Mouse (Mus musculus): ENCODE measurements at regions not wholly inside any gene's neighbourhood (a gene's known extent, or its start where the extent isn't known, plus 50 kb on each side); places are given as distances from the start of the nearest gene placed in this dataset.

DNA sequence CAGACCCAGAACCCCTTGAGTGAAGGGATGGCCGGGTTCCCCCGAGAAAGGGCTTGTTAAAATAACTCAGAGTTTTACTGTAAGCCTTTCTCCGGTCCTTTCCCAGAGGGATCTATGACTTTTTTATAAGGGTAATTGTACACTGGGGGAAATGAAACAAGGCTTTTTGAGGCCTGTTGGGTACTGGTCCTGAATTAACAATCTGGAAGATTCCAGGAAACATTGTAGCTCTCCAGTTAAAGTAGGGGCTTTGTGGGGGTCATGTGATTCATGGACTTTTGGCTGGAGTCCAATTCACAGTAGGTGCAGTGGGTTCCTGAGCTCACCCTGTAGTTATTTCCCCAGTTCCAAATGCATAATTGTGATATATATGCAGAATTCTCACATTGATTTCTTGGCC, 77.1 kb upstream of the Fndc3a start:
- Histone ChIP-seq H3K9me3 (ENCODE audit: control insufficient read depth, low read length) (no peaks in the 10 kb centered on the region), H3K27me3 (ENCODE audit: control insufficient read depth, insufficient read depth, low read length) (no peaks in the 10 kb centered on the region), H3K36me3 (ENCODE audit: control insufficient read depth, insufficient read depth, low read length) (no peaks in the 10 kb centered on the region), H3K4me3 (ENCODE audit: low read depth, low read length) (no peak overlapping the region), H3K9ac (ENCODE audit: low read length) (no peak overlapping the region), H3K4me2 (ENCODE audit: low read depth, severe bottlenecking) (no peak overlapping the region), H3K4me1 (ENCODE audit: control insufficient read depth, insufficient read depth, low read length) (no peaks in the 10 kb centered on the region), H3K27ac (replicated peaks; ENCODE audit: low read depth, low read length) (no peak overlapping the region)
- ATAC-seq (ENCODE audit: insufficient number of reproducible peaks, low FRiP score, low TSS enrichment, low read depth), result no peak
- DNase-seq (ENCODE audit: low spot score), result no peak
- WGBS, result 66% methylated on average over 3 of the region's 3 CpGs

DNA sequence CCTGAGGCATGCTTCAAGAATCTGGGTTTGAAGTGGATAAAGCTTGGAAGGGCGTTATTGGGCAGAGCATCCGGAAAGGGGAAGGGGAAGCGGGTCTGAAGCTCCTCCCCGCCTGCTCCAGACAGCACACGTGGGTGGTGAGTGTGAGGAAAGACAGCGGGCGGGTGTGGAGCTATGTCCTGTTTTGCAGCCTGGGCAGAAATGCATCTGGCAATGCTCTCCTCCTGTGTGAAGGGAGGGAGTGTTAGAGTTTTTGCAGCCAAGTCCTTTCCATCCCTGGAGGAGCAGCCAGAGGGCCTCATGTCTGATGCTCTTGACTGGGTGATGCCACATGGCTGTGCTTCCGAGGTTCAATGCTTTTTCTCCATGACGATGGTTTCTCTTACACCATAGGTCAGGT, 73.4 kb upstream of the Fndc3a start:
- H3K27me3 ChIP-seq (ENCODE audit: control insufficient read depth, insufficient read depth, low read length), result no peaks in the 10 kb centered on the region
- DNase-seq (ENCODE audit: low spot score) (peak; percentile 22), ATAC-seq (ENCODE audit: insufficient number of reproducible peaks, low FRiP score, low TSS enrichment, low read depth) (no peak)
- H3K9ac ChIP-seq (ENCODE audit: low read length), result no peak overlapping the region
- H3K9me3 ChIP-seq (ENCODE audit: control insufficient read depth, low read length), result no peaks in the 10 kb centered on the region
- WGBS, result 64% methylated on average over 9 of the region's 9 CpGs
- no peak overlapping the region for H3K27ac ChIP-seq (replicated peaks; ENCODE audit: low read depth, low read length)
- H3K4me3 ChIP-seq (ENCODE audit: low read depth, low read length), result no peak overlapping the region
- H3K36me3 ChIP-seq (ENCODE audit: control insufficient read depth, insufficient read depth, low read length), result no peaks in the 10 kb centered on the region
- no peak overlapping the region for H3K4me2 ChIP-seq (ENCODE audit: low read depth, severe bottlenecking)
- no peaks in the 10 kb centered on the region for H3K4me1 ChIP-seq (ENCODE audit: control insufficient read depth, insufficient read depth, low read length)

DNA sequence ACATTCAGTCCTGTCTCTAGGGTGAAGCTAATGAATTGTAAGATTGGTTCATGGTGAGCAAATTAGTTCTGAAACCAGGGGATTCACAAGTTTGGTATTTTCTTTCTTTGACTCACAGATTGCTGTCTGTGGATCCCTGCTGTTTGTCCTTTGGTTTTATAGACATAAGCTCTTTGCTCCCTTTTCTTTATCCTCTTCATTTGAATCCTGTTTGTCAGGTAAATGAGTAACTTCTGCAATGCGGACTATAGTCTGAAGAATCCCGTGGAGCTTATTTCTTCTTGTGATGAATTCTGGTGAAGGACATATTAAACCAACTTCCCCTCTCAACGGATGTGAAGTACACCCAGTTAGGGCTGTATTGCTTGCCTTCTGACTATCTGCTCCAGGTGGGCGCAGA, 69.6 kb upstream of the Fndc3a start:
- Histone ChIP-seq H3K9me3 (ENCODE audit: control insufficient read depth, low read length) (no peaks in the 10 kb centered on the region), H3K27ac (replicated peaks; ENCODE audit: low read depth, low read length) (no peak overlapping the region), H3K27me3 (ENCODE audit: control insufficient read depth, insufficient read depth, low read length) (no peaks in the 10 kb centered on the region), H3K4me2 (ENCODE audit: low read depth, severe bottlenecking) (no peak overlapping the region), H3K4me1 (ENCODE audit: control insufficient read depth, insufficient read depth, low read length) (no peaks in the 10 kb centered on the region), H3K36me3 (ENCODE audit: control insufficient read depth, insufficient read depth, low read length) (no peaks in the 10 kb centered on the region), H3K4me3 (ENCODE audit: low read depth, low read length) (no peak overlapping the region), H3K9ac (ENCODE audit: low read length) (no peak overlapping the region)
- 82% methylated on average over 4 of the region's 4 CpGs for WGBS
- no peak for DNase-seq (ENCODE audit: low spot score)
- no peak for ATAC-seq (ENCODE audit: insufficient number of reproducible peaks, low FRiP score, low TSS enrichment, low read depth)

DNA sequence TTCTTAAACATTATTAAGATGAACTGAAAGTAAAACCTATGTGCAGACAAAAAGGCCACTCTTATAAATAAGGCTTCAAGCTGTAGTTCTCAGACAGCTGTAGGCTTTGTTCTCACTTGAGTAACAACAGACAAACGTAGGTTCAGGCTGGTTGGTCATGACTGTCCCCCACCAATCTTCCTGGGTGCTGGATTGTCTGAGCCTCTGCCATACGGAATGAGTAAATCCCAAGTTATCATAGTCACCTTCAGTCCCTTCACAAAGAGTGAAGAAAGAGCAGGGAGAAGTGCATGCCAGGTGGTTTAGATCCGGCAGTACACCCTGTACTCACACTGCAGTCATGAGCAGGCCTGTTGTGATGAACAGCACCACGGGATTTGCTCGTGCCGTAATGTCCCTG, 69.0 kb upstream of the Fndc3a start:
- Histone ChIP-seq H3K27me3 (ENCODE audit: control insufficient read depth, insufficient read depth, low read length) (no peaks in the 10 kb centered on the region), H3K4me2 (ENCODE audit: low read depth, severe bottlenecking) (no peak overlapping the region), H3K9me3 (ENCODE audit: control insufficient read depth, low read length) (no peaks in the 10 kb centered on the region), H3K27ac (replicated peaks; ENCODE audit: low read depth, low read length) (no peak overlapping the region), H3K4me3 (ENCODE audit: low read depth, low read length) (no peak overlapping the region), H3K36me3 (ENCODE audit: control insufficient read depth, insufficient read depth, low read length) (no peaks in the 10 kb centered on the region), H3K9ac (ENCODE audit: low read length) (no peak overlapping the region), H3K4me1 (ENCODE audit: control insufficient read depth, insufficient read depth, low read length) (no peaks in the 10 kb centered on the region)
- no peak for ATAC-seq (ENCODE audit: insufficient number of reproducible peaks, low FRiP score, low TSS enrichment, low read depth)
- WGBS, result 89% methylated on average over 6 of the region's 6 CpGs
- DNase-seq (ENCODE audit: low spot score), result no peak

DNA sequence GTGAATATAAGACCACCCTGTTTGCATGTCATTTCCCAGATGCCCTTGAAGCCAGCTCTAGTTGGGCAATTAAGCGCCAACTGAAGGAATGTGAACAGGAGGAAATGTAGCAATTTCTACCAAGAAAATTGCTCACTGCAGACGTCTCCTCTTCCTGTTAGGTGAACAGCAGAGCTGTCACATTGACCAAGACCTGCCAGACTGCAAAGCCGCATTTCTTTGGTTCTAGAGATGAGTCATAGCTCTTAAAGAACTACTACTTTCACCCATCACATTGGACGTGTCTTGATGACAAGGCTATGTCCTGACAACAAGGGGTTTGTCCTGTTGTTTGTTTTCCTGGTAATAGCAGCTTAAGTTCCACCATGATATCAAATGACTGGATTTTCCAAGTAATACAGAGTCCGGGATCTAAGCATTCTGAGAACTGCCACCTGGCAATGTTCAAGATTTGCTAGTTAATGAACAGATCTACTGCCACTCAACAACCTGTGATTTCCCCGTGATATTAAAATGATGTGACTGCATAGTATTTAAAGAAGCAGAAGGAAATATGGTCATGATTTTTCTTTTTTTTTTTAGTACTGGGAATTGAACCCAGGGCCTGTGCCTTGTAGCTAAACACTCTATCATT, 68.2 kb upstream of the Fndc3a start:
- Histone ChIP-seq H3K36me3 (ENCODE audit: control insufficient read depth, insufficient read depth, low read length) (no peaks in the 10 kb centered on the region), H3K9ac (ENCODE audit: low read length) (no peak overlapping the region)

DNA sequence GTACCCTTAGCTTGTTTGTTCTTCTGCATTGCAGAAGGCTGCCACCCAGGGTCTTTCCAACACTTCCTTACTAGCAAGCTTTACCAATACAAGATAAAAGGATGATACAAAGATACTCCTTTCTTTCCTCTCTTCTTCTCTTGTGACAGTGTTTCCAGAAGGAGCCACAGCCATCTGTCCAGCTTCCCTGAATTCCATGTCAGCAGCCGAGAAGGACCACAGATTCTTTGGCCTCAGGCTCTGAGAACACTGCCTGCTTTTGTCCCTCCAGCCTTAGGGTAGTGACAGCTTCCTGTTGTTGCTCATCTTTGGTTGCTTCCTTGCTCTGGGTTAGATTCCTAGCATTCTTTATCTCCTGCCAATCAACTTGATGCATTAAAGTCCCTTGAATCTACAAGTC, 60.4 kb upstream of the Fndc3a start:
- H3K9ac ChIP-seq (ENCODE audit: low read length), result no peak overlapping the region
- no peak overlapping the region for H3K4me3 ChIP-seq (ENCODE audit: low read depth, low read length)
- H3K36me3 ChIP-seq (ENCODE audit: control insufficient read depth, insufficient read depth, low read length), result no peaks in the 10 kb centered on the region
- ATAC-seq (ENCODE audit: insufficient number of reproducible peaks, low FRiP score, low TSS enrichment, low read depth) (no peak), DNase-seq (ENCODE audit: low spot score) (no peak)
- H3K4me1 ChIP-seq (ENCODE audit: control insufficient read depth, insufficient read depth, low read length), result no peaks in the 10 kb centered on the region
- no peak overlapping the region for H3K27ac ChIP-seq (replicated peaks; ENCODE audit: low read depth, low read length)
- 38% methylated on average over 1 of the region's 1 CpGs for WGBS
- H3K4me2 ChIP-seq (ENCODE audit: low read depth, severe bottlenecking), result no peak overlapping the region
- no peaks in the 10 kb centered on the region for H3K27me3 ChIP-seq (ENCODE audit: control insufficient read depth, insufficient read depth, low read length)
- no peaks in the 10 kb centered on the region for H3K9me3 ChIP-seq (ENCODE audit: control insufficient read depth, low read length)

More for the DNA sequence above, 68.2 kb upstream of the Fndc3a start:
- Histone ChIP-seq H3K27me3 (ENCODE audit: control insufficient read depth, insufficient read depth, low read length) (no peaks in the 10 kb centered on the region), H3K4me3 (ENCODE audit: low read depth, low read length) (no peak overlapping the region), H3K9me3 (ENCODE audit: control insufficient read depth, low read length) (no peaks in the 10 kb centered on the region), H3K4me2 (ENCODE audit: low read depth, severe bottlenecking) (no peak overlapping the region), H3K4me1 (ENCODE audit: control insufficient read depth, insufficient read depth, low read length) (no peaks in the 10 kb centered on the region), H3K27ac (replicated peaks; ENCODE audit: low read depth, low read length) (no peak overlapping the region)
- 81% methylated on average over 6 of the region's 6 CpGs for WGBS
- DNase-seq (ENCODE audit: low spot score) (no peak), ATAC-seq (ENCODE audit: insufficient number of reproducible peaks, low FRiP score, low TSS enrichment, low read depth) (no peak)

DNA sequence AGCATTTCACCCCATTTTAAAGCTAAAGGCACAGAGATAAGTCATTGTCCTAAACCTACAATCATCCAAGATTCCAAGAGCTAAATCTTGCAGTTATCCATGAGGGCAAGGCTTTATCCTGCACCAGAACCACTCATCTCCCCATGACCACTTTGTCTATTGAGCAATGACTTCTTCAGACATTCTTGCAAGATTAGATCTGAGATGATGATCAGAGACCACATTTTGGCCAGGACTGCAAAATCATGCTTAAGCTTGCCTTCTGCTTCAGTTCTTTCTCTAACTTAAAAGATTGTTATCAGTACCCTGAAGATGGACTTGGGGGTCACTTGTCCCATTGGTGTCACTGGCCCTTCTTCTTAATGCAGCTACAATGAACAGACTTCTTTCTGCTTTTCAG, 50.3 kb upstream of the Fndc3a start:
- H3K9me3 ChIP-seq (ENCODE audit: control insufficient read depth, low read length), result no peaks in the 10 kb centered on the region
- no peak overlapping the region for H3K4me2 ChIP-seq (ENCODE audit: low read depth, severe bottlenecking)
- ATAC-seq (ENCODE audit: insufficient number of reproducible peaks, low FRiP score, low TSS enrichment, low read depth), result no peak
- H3K36me3 ChIP-seq (ENCODE audit: control insufficient read depth, insufficient read depth, low read length), result no peaks in the 10 kb centered on the region
- no peaks in the 10 kb centered on the region for H3K4me1 ChIP-seq (ENCODE audit: control insufficient read depth, insufficient read depth, low read length)
- no peak for DNase-seq (ENCODE audit: low spot score)
- H3K9ac ChIP-seq (ENCODE audit: low read length), result no peak overlapping the region
- no peaks in the 10 kb centered on the region for H3K27me3 ChIP-seq (ENCODE audit: control insufficient read depth, insufficient read depth, low read length)
- H3K4me3 ChIP-seq (ENCODE audit: low read depth, low read length), result no peak overlapping the region
- H3K27ac ChIP-seq (replicated peaks; ENCODE audit: low read depth, low read length), result no peak overlapping the region

Data from limb, embryonic 11.5 days (tissue).